Mouse (Mus musculus): ENCODE measurements around the gene Sec24b.

The Sec24b gene

GRCm38 (mm10) chr3:130053340-130054066 is 7.8 kb downstream of the Sec24b start:
- DNase-seq = peak; percentile 44

DNA sequence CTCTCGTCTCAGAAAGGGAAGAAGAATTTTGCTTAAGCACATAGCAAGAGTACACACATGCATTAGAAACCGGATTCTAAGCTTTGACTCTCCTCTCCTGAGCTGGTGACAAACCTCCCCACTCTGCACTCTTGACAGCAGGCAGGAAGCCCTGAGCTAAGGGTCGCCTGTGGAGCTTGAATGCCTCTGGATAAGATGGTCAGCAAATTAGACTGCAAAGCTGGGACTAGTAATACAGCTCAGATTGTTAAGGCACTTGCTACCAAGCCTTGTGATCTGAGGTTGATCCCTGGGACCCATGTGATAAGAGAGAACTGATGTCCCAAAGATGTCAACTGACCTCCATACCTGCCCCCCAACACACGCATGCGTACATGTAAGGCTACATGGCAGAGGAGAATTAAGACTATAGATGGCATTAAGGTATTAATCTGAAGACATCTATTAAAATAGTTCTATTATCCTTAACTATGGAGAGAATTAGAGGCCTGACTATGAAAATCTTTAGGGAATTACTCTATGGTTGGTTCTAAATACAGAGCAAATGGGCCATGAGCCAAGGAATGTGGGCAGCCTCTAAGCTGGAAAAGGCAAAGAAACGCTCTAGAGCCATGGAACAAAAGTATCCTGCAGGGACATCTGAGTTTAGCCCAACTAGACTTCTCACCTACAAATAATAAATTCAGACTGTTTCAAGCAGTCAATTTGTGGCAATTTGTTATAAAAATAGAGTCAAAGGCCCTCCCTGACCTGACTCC is 8.6 kb downstream of the Sec24b start:
- DNase-seq = peak; percentile 21

DNA sequence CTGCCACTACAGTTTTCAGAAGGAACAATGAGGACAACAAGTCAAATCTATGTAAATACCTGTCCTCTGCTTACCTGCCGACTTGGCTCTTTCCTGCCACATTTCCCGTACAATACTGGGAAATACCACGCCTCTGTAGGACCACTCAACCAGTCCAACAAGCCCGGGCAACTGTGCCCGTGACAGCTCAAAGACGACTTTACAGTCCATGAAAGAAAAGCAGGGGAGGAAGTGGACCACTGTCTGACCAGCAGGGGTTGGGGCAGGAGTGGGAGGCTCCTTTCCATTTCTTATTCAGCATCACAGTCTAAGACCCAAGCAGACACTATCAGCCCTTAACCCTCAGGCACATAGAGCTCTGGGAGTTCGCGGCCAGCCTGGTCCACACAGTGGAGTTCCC is 9.2 kb downstream of the Sec24b start:
- DNase-seq = no peak

DNA sequence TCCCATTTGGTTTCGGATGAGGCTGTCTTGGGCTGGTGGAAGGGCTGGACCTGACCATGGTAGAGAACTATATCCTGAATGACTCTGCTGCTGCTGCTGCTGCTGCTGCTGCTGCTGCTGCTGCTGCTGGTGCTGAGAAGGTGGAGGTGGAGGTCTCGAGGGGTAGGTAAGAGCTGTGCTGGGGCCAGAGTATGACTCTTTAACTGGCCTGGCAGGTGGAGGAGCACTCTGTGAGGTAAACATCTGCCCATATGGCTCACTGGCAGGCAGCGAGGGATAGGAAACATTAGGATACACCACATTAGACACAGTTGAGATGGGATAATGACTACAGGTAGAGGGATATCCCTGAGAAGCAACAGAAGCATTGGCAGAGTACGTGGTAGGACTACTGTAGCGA is 20.6 kb downstream of the Sec24b start:
- no peak for DNase-seq

DNA sequence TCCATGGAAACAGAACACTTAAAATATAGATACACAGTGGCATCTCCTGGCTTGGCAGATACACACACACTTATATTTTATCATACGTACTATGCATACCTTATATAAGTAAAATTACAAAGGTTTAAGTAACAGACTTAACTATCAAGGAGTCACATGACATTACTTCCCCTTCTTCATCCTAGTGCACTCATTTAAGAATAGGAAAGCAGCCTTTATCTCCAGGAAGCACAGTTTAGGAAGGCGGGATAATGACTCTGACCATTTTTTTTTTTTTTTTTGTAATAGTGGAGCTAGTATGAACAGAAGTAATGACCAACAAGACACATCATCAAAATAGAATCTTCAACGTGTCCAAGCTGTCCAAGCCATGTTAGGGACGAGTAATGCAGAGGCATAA is 21.3 kb downstream of the Sec24b start:
- no peak for DNase-seq

GRCm38 (mm10) chr3:130028741-130029140 is 32.6 kb downstream of the Sec24b start:
- no peak for DNase-seq

GRCm38 (mm10) chr3:130026181-130026580 is 35.2 kb downstream of the Sec24b start:
- no peak for DNase-seq

- no peak for DNase-seq
Observed at GRCm38 (mm10) chr3:130025556-130025955, 35.8 kb downstream of the Sec24b start.

DNA sequence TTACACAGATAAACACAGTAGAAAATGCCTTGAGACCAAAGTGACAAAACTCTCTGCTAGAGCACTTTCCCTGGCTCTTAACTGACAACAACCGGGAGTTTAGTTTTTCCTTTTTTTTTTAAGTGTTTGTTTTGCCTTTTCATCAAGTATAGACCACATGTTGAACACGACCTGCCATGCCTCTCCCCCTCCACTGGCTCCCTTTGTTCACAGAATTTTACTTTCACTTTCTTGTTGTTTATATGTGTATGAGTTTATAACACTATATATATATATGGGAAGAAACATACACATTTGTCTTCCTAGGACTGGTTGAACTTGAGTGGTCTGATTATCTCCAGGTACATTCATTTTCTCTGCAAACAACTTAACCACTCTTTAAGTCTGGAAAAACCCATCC is 48.4 kb downstream of the Sec24b start:
- no peak for DNase-seq

DNA sequence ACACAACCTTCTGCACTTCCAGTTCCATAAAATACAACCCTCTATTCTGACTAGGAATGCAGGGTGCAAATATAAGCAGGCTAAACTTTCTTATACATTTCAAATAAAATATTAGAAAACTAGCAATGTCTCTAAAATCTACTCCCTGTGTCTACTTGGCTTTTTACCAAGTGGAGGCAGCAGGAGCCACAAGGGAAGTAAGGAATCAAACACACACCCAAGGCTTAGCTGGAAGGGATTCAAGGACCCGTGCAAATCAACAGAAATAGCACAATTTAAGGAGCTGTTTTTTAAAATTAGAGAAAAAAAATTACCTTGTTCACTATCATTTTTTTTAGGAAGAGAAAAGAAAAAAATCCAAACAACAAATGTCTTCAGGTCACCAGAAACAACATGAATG is 50.1 kb downstream of the Sec24b start:
- no peak for DNase-seq

GRCm38 (mm10) chr3:130006141-130006540 is 55.2 kb downstream of the Sec24b start:
- DNase-seq = peak; percentile 28

DNA sequence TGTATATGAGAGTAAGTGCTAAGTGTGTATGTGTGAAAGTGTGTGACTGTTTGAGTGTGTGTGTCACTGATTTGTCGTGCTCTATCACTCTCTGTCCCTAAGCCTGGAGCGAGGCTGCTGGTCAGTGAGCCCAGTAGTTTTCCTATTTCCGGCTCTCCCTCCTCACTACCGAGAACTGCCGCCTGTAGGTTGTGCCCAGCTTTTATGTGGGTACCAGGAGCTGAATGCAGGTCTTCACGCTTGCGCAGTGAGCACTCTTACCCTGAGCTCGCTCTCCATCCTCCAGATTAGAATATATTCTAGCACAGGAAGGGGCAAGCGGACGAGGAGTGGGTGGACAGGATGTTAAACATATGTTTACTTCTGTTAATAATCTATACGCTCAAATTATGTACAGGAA is 60.4 kb downstream of the Sec24b start:
- no peak for DNase-seq

- no peak for DNase-seq
Observed at GRCm38 (mm10) chr3:129998526-129998925, 62.8 kb downstream of the Sec24b start.

- no peak for DNase-seq
Observed at GRCm38 (mm10) chr3:129998001-129998400, 63.4 kb downstream of the Sec24b start.

DNA sequence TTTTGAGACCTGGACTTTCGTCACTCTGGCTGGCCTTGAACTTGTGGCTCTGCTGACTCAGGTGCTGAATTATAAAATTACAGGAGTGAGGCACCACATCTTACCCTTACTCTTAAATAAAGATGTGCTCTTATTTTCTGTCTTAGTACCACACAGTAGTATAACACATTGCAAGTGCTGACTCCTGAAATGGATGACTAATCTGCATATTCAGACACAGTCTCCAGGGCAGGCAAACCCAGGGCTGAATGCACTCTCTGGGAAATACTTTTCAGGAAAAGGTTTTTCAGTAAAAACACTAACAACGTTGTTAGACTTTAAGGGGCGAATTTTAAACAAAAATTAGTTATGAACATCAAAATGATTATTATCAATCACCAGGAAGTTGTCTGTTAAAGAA is 64.0 kb downstream of the Sec24b start:
- no peak for DNase-seq

GRCm38 (mm10) chr3:129987297-129987696 is 74.1 kb downstream of the Sec24b start:
- no peak for DNase-seq

DNA sequence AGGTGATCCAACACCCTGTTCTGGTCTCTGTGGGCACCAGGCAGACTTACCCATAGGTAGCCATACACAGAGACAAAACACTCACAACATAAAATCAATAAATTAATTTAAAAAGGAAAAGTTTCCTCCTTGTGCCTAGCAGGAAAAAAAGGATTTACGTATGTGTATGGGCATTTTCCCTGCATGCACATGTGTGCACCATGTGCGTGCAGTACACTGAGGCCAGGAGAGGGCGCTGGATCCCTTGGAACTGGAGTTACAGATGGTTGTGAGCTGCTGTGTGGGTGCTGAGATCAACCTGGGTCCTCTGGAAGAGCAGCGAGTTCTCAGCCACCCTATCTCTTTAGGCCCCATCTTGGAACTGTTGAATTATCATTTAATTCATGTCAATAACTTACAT is 76.0 kb downstream of the Sec24b start:
- no peak for DNase-seq

GRCm38 (mm10) chr3:129984797-129985196 is 76.6 kb downstream of the Sec24b start:
- no peak for DNase-seq

DNA sequence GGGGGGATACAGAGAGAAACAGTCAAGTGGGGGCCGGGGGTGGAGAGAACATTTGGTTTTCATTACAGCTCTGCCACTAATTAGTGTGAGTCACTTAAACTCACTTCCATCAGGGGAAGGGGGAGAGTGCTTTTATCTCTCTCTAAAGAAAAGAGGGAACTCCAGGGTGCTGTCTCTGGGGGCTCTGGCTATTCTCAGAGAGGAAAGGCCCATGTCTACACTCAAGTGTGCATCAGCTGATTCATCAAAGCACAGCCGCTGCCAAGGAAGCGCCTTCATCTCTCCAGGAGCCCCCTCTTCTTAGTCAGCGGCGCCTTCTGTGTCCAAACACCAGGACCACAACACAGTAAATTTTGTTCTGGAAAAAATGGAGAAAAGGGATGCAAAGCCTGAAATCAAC is 79.1 kb downstream of the Sec24b start:
- no peak for DNase-seq

- no peak for DNase-seq
Observed at GRCm38 (mm10) chr3:129981756-129982155, 79.6 kb downstream of the Sec24b start.

- DNase-seq = no peak
Observed at GRCm38 (mm10) chr3:129979510-129979909, 81.8 kb downstream of the Sec24b start.

GRCm38 (mm10) chr3:129978716-129979115 is 82.6 kb downstream of the Sec24b start:
- no peak for DNase-seq

DNA sequence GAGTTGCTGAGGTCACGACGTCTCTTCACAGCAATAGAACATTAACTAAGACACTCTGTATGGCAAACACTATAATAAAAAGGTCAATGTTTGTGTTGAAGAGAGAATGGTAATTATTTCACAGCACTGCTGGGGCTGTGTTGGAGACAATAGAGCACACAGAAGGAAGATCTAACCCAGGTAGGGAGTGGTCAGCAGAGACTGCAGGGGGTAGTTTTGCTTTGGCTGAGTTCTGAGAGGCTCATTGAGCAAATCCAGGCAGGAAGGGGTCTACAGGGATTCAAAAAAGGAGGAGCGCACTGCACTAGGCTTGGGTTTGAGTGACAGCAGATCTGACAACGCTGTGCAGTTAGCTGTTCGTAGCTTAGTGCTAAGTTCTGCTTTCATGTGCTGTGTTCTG is 85.0 kb downstream of the Sec24b start:
- no peak for DNase-seq
